Mouse (Mus musculus) MN1 (cell line): ENCODE results near the gene Tmprss6.
A peak's percentile ranks its signal among the peaks of the same experiment; 100 is the strongest.

Experiments used
- DNase-seq: peaks from one replicate; pipeline ENCODE4 v3.0.0-alpha.2; 2016; ENCODE audit warnings: low spot score

Tmprss6 gene

DNA sequence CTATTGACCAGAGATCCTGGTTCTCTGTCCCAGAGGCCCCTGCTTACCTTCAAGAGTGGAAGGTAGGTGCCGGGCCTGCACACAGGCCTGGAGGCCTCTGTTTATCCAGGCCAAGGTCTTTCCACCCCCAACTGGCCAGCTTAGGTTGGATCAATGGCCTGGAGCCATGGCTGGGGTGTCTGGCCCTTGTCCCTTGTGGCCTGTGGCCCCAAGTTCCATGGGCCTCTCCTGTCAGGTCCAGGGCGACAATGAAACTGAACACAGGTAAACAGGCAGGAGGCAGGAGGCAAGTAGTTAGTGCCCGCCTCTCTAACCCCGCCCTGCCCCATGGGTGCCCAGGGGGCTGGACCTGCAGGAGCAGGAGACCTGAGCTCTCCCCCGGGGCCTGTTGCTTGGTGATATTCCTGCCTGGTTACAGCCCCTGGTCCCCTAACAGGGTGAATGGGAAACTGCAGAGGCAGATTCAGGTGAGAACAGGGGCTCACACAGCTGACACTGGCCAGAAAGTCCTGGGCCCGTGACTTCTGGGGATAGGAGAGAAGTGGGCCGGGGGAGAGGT lies at the start of gene Tmprss6:
Gene Tmprss6 (minus strand): TSS at position 256 of the 559 bp plus-strand sequence.
- no peak for DNase-seq

GRCm38 (mm10) chr15:78518221-78518620 lies 49.8 kb upstream of the Tmprss6 start:
- no peak for DNase-seq

- no peak for DNase-seq
These were observed 47.3 kb upstream of the Tmprss6 start for GRCm38 (mm10) chr15:78515759-78516158.

- peak; percentile 83 for DNase-seq
These were observed 46.1 kb upstream of the Tmprss6 start for GRCm38 (mm10) chr15:78514393-78515146.

GRCm38 (mm10) chr15:78513019-78513418 lies 44.6 kb upstream of the Tmprss6 start:
- DNase-seq: no peak

DNA sequence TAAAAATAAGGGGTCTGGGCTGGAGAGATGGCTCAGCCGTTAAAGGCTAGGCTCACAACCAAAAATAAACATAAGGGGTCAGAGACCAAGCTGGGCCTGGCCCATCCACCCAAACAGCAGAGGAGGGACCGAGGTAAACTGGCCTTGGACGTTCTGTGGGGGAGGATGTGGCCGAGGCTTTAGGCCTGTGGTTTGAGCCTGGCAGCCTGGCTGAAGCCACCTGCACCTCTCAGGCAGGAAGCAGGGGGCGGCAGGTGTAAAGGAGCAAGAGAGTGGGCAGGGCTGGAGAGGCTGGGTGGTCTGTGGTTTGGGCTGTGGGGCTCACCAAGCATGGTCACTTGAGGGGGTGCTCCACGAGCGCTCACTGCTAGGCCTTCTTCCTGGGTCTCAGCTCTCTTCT lies 43.5 kb upstream of the Tmprss6 start:
- no peak for DNase-seq

DNA sequence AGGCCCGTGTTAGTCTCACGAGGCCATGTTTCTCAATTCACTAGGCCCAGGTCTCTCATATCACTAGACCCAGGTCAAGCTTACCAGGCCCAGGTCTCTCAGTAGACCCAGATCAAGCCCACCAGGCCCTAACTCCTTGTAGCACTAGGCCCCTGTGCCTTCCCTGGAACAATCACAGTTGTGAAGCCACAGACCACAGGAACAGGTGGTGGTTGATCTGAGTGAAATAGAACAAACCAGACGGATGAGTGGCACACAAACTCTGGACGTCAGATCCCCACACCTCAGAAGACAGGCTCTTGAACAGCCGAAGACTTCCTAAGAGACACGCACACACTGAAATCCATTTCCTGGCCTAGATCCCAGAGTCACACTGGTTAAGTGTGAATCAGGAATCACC lies 42.3 kb upstream of the Tmprss6 start:
- DNase-seq: no peak

GRCm38 (mm10) chr15:78510121-78510576 lies 41.7 kb upstream of the Tmprss6 start:
- no peak for DNase-seq

- DNase-seq: no peak
These were observed 41.0 kb upstream of the Tmprss6 start for GRCm38 (mm10) chr15:78509297-78509899.

DNA sequence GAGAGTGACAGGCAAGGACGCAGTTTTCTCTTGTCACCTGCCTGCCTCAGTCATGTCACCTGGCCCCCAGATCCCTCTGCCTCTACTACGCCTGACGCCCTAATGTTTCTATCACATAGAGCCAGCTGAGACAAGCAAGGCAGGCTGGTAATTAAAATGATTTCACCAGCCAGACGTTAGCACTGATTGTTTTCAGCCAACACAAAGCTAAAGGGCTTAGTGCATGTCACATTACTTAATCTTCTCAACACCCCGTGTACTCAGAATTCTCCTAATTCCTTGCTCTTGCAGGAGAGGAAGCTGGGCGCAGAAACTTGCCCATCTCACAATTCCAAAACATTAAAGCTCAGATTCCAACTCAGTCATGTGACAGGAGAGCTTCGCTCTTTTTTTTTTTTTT lies 40.0 kb upstream of the Tmprss6 start:
- DNase-seq: no peak

DNA sequence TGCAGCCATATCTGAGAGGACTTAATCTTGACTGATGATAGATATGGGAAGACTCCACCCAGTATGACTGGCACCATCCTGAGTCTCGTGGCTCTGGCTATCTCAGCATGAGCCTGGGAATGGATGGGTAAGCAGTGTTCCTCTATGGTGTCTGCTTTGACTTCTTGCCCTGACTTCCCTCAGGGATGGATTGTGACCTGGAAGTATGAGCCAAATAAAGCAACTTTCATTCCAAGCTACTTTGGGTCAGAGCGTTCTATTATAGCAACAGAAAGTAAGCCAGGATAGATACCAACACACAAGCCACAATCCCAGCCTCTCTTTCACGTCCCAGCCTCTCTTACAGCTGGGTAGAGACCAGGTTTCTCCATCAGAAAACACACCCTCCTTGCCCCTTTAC lies 37.1 kb upstream of the Tmprss6 start:
- DNase-seq: no peak

DNA sequence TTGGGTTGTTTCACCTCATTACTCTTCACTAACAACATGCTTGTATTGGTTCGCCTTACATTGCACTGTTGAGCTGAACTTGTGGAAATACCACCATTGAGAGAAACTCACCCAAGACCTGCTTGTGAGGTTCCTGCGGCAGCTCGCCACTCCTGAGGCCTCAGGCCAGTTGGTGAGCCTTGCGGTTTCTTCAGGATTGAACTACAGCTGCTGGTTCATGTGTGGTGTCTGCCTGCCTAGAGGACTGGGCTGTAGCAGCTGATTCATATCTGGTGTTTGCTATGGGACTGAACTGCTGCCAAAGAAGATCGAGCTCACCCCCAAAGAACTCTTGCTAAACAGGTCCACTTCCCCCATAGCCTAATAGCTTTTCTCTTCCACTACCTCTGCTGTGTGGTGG lies 36.4 kb upstream of the Tmprss6 start:
- no peak for DNase-seq

GRCm38 (mm10) chr15:78504013-78504412 lies 35.6 kb upstream of the Tmprss6 start:
- DNase-seq: no peak

GRCm38 (mm10) chr15:78502437-78503132 lies 34.2 kb upstream of the Tmprss6 start:
- no peak for DNase-seq

DNA sequence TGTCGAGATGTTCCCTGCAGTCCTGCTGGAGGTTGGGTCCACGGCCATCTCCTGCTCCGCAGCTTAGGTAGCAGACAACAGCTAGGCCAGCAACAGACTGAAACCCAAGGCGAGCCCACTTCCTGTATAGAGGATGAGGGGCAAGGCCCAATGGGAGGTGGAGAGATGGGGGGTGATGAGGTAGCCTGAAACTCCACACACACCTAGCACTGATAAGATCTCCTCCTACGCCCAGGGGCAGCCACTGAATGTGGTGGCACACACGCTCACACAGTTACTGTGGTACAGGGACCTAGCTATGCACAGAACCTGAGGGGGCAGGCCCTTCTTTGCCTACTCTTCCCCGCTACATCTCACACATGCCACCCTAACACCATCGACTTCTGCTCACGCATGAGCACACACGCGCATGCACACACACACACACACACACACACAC lies 26.6 kb upstream of the Tmprss6 start, which contains the start of gene Il2rb:
Gene Il2rb (minus strand): TSS at position 304 of the 439 bp plus-strand sequence.
- no peak for DNase-seq

- no peak for DNase-seq
These were observed 25.1 kb upstream of the Tmprss6 start for GRCm38 (mm10) chr15:78493401-78494010.

- DNase-seq: no peak
These were observed 22.9 kb upstream of the Tmprss6 start for GRCm38 (mm10) chr15:78491301-78491700.

GRCm38 (mm10) chr15:78489906-78490305 lies 21.5 kb upstream of the Tmprss6 start:
- DNase-seq: no peak

- no peak for DNase-seq
These were observed 20.8 kb upstream of the Tmprss6 start for GRCm38 (mm10) chr15:78489248-78489647.

- no peak for DNase-seq
These were observed 18.6 kb upstream of the Tmprss6 start for GRCm38 (mm10) chr15:78487066-78487465.

- no peak for DNase-seq
These were observed 18.1 kb upstream of the Tmprss6 start for GRCm38 (mm10) chr15:78486564-78486963.

GRCm38 (mm10) chr15:78483311-78483710 lies 14.9 kb upstream of the Tmprss6 start:
- no peak for DNase-seq
